Mouse (Mus musculus): Measurements from ENCODE around the gene H6pd. TPM values are rescaled to one million over a fixed set of nuclear protein-coding genes. Genes with fewer than 3 reads are reported as not detected.

H6pd gene
- total RNA-seq, 2 experiments from 2014 or later, result 11.6 to 16.0 TPM

- no peak for TF ChIP-seq CTCF (IDR thresholded peaks at IDR 0.05)
- H3K4me3 ChIP-seq, result no peak overlapping the region
- intact Hi-C loops (cut with DNase I), result no loop called here
- DNase-seq (ENCODE audit: extremely low spot score in 1 of 2, low spot score in 2 of 2), result no peak
- H3K27ac ChIP-seq, result no peak overlapping the region
These were observed 16.2 kb downstream of the H6pd start for GRCm38 (mm10) chr4:149992670-149993032.

- DNase-seq (ENCODE audit: extremely low spot score in 1 of 2, low spot score in 2 of 2), result no peak
- no peak overlapping the region for H3K4me3 ChIP-seq
- intact Hi-C loops (cut with DNase I), result no loop called here
- no peak for TF ChIP-seq CTCF (IDR thresholded peaks at IDR 0.05)
- no peak overlapping the region for H3K27ac ChIP-seq
These were observed 16.8 kb downstream of the H6pd start for GRCm38 (mm10) chr4:149991755-149992669.

- no peak for TF ChIP-seq CTCF (IDR thresholded peaks at IDR 0.05)
- peak overlapping the region; percentile 30; the same call in 1 of the 2 replicates for H3K27ac ChIP-seq
- no peak for DNase-seq (ENCODE audit: extremely low spot score in 1 of 2, low spot score in 2 of 2)
- H3K4me3 ChIP-seq, result no peak overlapping the region
- intact Hi-C loops (cut with DNase I), result no loop called here
These were observed 17.7 kb downstream of the H6pd start for GRCm38 (mm10) chr4:149990954-149991633.

- no peak for DNase-seq (ENCODE audit: extremely low spot score in 1 of 2, low spot score in 2 of 2)
- no peak for TF ChIP-seq CTCF (IDR thresholded peaks at IDR 0.05)
- intact Hi-C loops (cut with DNase I), result no loop called here
- H3K27ac ChIP-seq, result peak overlapping the region; percentile 30; the same call in 1 of the 2 replicates
- no peak overlapping the region for H3K4me3 ChIP-seq
These were observed 18.4 kb downstream of the H6pd start for GRCm38 (mm10) chr4:149990212-149990953.

- TF ChIP-seq CTCF (IDR thresholded peaks at IDR 0.05), result no peak
- H3K4me3 ChIP-seq, result peak overlapping the region; percentile 40
- peak overlapping the region; percentile 37 for H3K27ac ChIP-seq
- intact Hi-C loops (cut with DNase I), result no loop called here
- peak; percentile 82 to 87 for DNase-seq (ENCODE audit: extremely low spot score in 1 of 2, low spot score in 2 of 2)
These were observed 19.8 kb downstream of the H6pd start for GRCm38 (mm10) chr4:149988931-149989556.

GRCm38 (mm10) chr4:149988301-149988700 is 20.5 kb downstream of the H6pd start:
- no peak for TF ChIP-seq CTCF (IDR thresholded peaks at IDR 0.05)
- intact Hi-C loops (cut with DNase I), result no loop called here
- Histone ChIP-seq H3K27ac (peak overlapping the region; percentile 37), H3K4me3 (no peak overlapping the region; the same call in 1 of the 2 replicates)
- no peak for DNase-seq (ENCODE audit: extremely low spot score in 1 of 2, low spot score in 2 of 2)

GRCm38 (mm10) chr4:149986671-149987417 is 22.0 kb downstream of the H6pd start:
- Histone ChIP-seq H3K4me3 (no peak overlapping the region), H3K27ac (no peak overlapping the region)
- intact Hi-C loops (cut with DNase I), result no loop called here
- DNase-seq (ENCODE audit: extremely low spot score in 1 of 2, low spot score in 2 of 2), result no peak
- no peak for TF ChIP-seq CTCF (IDR thresholded peaks at IDR 0.05)

- DNase-seq (ENCODE audit: extremely low spot score in 1 of 2, low spot score in 2 of 2), result no peak
- intact Hi-C loops (cut with DNase I), result no loop called here
- Histone ChIP-seq H3K27ac (no peak overlapping the region), H3K4me3 (no peak overlapping the region)
- TF ChIP-seq CTCF (IDR thresholded peaks at IDR 0.05), result no peak
These were observed 24.7 kb downstream of the H6pd start for GRCm38 (mm10) chr4:149983921-149984645.

GRCm38 (mm10) chr4:149982154-149982553 is 26.7 kb downstream of the H6pd start:
- H3K27ac ChIP-seq, result no peak overlapping the region
- no peak for TF ChIP-seq CTCF (IDR thresholded peaks at IDR 0.05)
- intact Hi-C loops (cut with DNase I), result no loop called here
- DNase-seq (ENCODE audit: extremely low spot score in 1 of 2, low spot score in 2 of 2), result no peak
- H3K4me3 ChIP-seq, result no peak overlapping the region

GRCm38 (mm10) chr4:149979819-149980308 is 29.0 kb downstream of the H6pd start:
- Histone ChIP-seq H3K4me3 (peak overlapping the region; percentile 40), H3K27ac (peak overlapping the region; percentile 58)
- intact Hi-C loops (cut with DNase I), result loop anchor here (1.0 to 5.0 kb wide), 2 partner anchors 52 to 174 kb away; no protein-coding TSS in a partner anchor
- peak; percentile 84 to 85 for DNase-seq (ENCODE audit: extremely low spot score in 1 of 2, low spot score in 2 of 2)
- TF ChIP-seq CTCF (IDR thresholded peaks at IDR 0.05), result no peak; the same call in none of the 2 replicates

Data from left cerebral cortex, adult 2 months (tissue).